Mouse (Mus musculus): ENCODE measurements around the gene Prkag1. TPM values are rescaled to one million over a fixed set of nuclear protein-coding genes. Genes with fewer than 3 reads are reported as not detected.
A peak's percentile ranks its signal among the peaks of the same experiment; 100 is the strongest.
"Not testable (repeated sequence)": the region's sequence is repeated elsewhere in the genome, so short reads cannot be mapped to it uniquely, and the experiment has no call there.

Prkag1 gene
- total RNA-seq, 2 experiments from 2014 or later = 51.2 to 51.3 TPM

GRCm38 (mm10) chr15:98827611-98828011, 3.7 kb downstream of the Prkag1 start:
- no peak for DNase-seq (ENCODE audit: extremely low spot score in 1 of 2, low spot score in 1 of 2)

GRCm38 (mm10) chr15:98823434-98823833, 7.9 kb downstream of the Prkag1 start:
- DNase-seq (ENCODE audit: extremely low spot score in 1 of 2, low spot score in 1 of 2) = no peak

GRCm38 (mm10) chr15:98822147-98822546, 9.2 kb downstream of the Prkag1 start:
- no peak for DNase-seq (ENCODE audit: extremely low spot score in 1 of 2, low spot score in 1 of 2)

GRCm38 (mm10) chr15:98821403-98821802, 9.9 kb downstream of the Prkag1 start:
- DNase-seq (ENCODE audit: extremely low spot score in 1 of 2, low spot score in 1 of 2) = no peak

- no peak for DNase-seq (ENCODE audit: extremely low spot score in 1 of 2, low spot score in 1 of 2)
Measured at GRCm38 (mm10) chr15:98820937-98821336, 10.4 kb downstream of the Prkag1 start.

GRCm38 (mm10) chr15:98818171-98818570, 13.2 kb downstream of the Prkag1 start:
- no peak for DNase-seq (ENCODE audit: extremely low spot score in 1 of 2, low spot score in 1 of 2)

GRCm38 (mm10) chr15:98812741-98813424, 18.4 kb downstream of the Prkag1 start:
- DNase-seq (ENCODE audit: extremely low spot score in 1 of 2, low spot score in 1 of 2) = peak in 1 of 2 experiments; percentile 45

GRCm38 (mm10) chr15:98810212-98810611, 21.1 kb downstream of the Prkag1 start:
- DNase-seq (ENCODE audit: extremely low spot score in 1 of 2, low spot score in 1 of 2) = not testable (repeated sequence)

- DNase-seq (ENCODE audit: extremely low spot score in 1 of 2, low spot score in 1 of 2) = no peak
Measured at GRCm38 (mm10) chr15:98809390-98809789, 21.9 kb downstream of the Prkag1 start, which contains the start of gene Ddn. Ddn (minus strand) TSS chr15:98809490.

- DNase-seq (ENCODE audit: extremely low spot score in 1 of 2, low spot score in 1 of 2) = peak; percentile 53 to 65
Measured at GRCm38 (mm10) chr15:98808651-98809134, 22.6 kb downstream of the Prkag1 start.

- DNase-seq (ENCODE audit: extremely low spot score in 1 of 2, low spot score in 1 of 2) = peak; percentile 87 to 91
Measured at GRCm38 (mm10) chr15:98807895-98808650, 23.2 kb downstream of the Prkag1 start.

- peak in 1 of 2 experiments; percentile 44 for DNase-seq (ENCODE audit: extremely low spot score in 1 of 2, low spot score in 1 of 2)
Measured at GRCm38 (mm10) chr15:98806809-98807770, 24.2 kb downstream of the Prkag1 start.

GRCm38 (mm10) chr15:98806071-98806808, 25.1 kb downstream of the Prkag1 start:
- no peak for DNase-seq (ENCODE audit: extremely low spot score in 1 of 2, low spot score in 1 of 2)

- peak; percentile 58 to 68 for DNase-seq (ENCODE audit: extremely low spot score in 1 of 2, low spot score in 1 of 2)
Measured at GRCm38 (mm10) chr15:98805324-98806040, 25.8 kb downstream of the Prkag1 start.

- DNase-seq (ENCODE audit: extremely low spot score in 1 of 2, low spot score in 1 of 2) = peak; percentile 81 to 98
Measured at GRCm38 (mm10) chr15:98804054-98804453, 27.3 kb downstream of the Prkag1 start.

- no peak for DNase-seq (ENCODE audit: extremely low spot score in 1 of 2, low spot score in 1 of 2)
Measured at GRCm38 (mm10) chr15:98802926-98803325, 28.4 kb downstream of the Prkag1 start.

GRCm38 (mm10) chr15:98799396-98799795, 31.9 kb downstream of the Prkag1 start:
- peak; percentile 70 to 94 for DNase-seq (ENCODE audit: extremely low spot score in 1 of 2, low spot score in 1 of 2)

- no peak for DNase-seq (ENCODE audit: extremely low spot score in 1 of 2, low spot score in 1 of 2)
Measured at GRCm38 (mm10) chr15:98798903-98799302, 32.4 kb downstream of the Prkag1 start.
